In genomic region chr8:70643019-70643418, GRCm38 (mm10) we compare ENCODE assay signal across 22 mouse cellular contexts. TPM values are rescaled to one million over a fixed set of nuclear protein-coding genes. Genes with fewer than 3 reads are reported as not detected.
"Had no signal": no experiment of that assay in that cellular context is flagged by ENCODE, and none has a peak within 500 bp of the region (broad histone marks: within the 10 kb centered on the region; RNA-seq: fewer than 3 reads in every experiment).

No protein-coding gene starts in this region.

- H3K27ac ChIP-seq: kidney, postnatal 0 days; layer of hippocampus, adult 2 months; limb, embryonic 10.5 days; limb, embryonic 13.5 days; liver, embryonic 12.5 days; liver, embryonic 15.5 days; lung, embryonic 15.5 days; neural tube, embryonic 13.5 days had no signal

- DNase-seq: kidney, adult 2 months; kidney, postnatal 25 days; layer of hippocampus, adult 9-11 months; liver; lung, adult 18-20 months; lung, postnatal 10 days; lung, postnatal 4 days; midbrain, embryonic 14.5 days; thymus, adult 18-20 months; thymus, postnatal 36 days had no signal

- H3K9me3 ChIP-seq: limb, embryonic 10.5 days; limb, embryonic 13.5 days; liver, embryonic 12.5 days; liver, embryonic 15.5 days; lung, embryonic 15.5 days; neural tube, embryonic 13.5 days had no signal

- H3K27me3 ChIP-seq: limb, embryonic 13.5 days; liver, embryonic 15.5 days; lung, embryonic 15.5 days; neural tube, embryonic 13.5 days had no signal

- H3K36me3 ChIP-seq: limb, embryonic 10.5 days; limb, embryonic 13.5 days; liver, embryonic 12.5 days; liver, embryonic 15.5 days; lung, embryonic 15.5 days; neural tube, embryonic 13.5 days had no signal

- H3K4me3 ChIP-seq: layer of hippocampus, adult 2 months; limb, embryonic 10.5 days; limb, embryonic 13.5 days; liver, embryonic 12.5 days; liver, embryonic 15.5 days; lung, embryonic 15.5 days; neural tube, embryonic 13.5 days had no signal

RNA-seq across cellular contexts. Expression of gene Gdf15, which starts 10.8 kb away (rescaled TPM):
- total RNA-seq: left cerebral cortex, adult 18-20 months; left cerebral cortex, postnatal 25 days; megakaryocyte-erythroid progenitor cell, adult 5-6 weeks; neutrophil, adult 5-6 weeks had no signal
- polyA plus RNA-seq: limb, embryonic 10.5 days; limb, embryonic 13.5 days; neural tube, embryonic 13.5 days had no signal
